Mouse (Mus musculus) cerebellum, adult 2 months (tissue): ENCODE data around the gene Rhoa.

Experiments
- CTCF ChIP-seq: fragments of 200-500 bp; IDR thresholded peaks from 2 replicates; pipeline ENCODE4 v1.5.1; 2011; ENCODE audit warnings: low read depth, mild to moderate bottlenecking, control low read depth, low read length, moderate library complexity, borderline replicate concordance; ENCODE audit not compliant: insufficient read depth
- POLR2A ChIP-seq: fragments of 200-500 bp; IDR thresholded peaks from 2 replicates; pipeline ENCODE4 v1.6.1; 2011; ENCODE audit warnings: low read length, control low read depth, borderline replicate concordance; ENCODE audit not compliant: insufficient read depth

DNA sequence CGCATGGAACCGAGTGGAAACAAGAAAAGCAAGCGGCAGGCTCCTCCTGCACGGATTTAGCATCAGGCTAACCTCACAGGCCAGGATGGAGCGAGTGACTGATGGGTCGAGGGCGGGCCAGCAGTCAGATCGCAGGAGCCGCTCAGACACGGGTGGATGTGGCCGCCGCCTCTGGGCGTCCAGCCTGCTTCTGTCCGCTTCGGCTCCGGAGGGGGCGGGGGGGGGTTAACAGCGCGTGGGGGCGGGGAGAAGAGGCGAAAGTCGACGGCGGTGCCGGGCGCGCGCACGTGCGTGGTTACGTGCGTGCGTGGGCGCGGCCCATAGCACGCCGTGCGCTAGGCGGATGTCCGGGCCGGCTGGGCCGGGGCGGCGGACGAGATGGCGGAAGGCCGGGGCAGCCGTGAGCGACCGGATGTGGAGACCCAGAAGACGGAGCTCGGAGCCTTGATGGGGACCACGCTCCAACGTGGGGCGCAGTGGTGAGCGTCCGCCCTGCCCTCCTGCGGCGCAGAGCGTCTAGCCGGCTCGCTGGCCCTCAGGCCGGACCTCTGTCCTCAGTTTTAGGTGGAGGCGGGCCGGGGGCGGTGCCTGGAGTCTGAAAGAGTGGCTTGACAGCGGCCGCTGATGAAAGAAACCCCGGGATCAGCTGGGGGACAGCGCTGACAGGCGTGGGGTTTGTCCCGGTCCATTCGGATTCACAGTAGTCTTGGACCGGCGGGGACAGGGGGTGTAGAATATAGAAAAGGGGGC is 41.8 kb downstream of the Rhoa start, which contains the start of gene Usp4:
- TF ChIP-seq CTCF: no peak
- TF ChIP-seq POLR2A: peak; percentile 83
